Mouse (Mus musculus) liver, embryonic 14.5 days (tissue): ENCODE data around the gene Ptprd.

Experiments used
- CTCF ChIP-seq: IDR thresholded peaks from 2 replicates; pipeline ENCODE4 v1.5.1; 2016; ENCODE audit warnings: antibody characterized with exemption, low read depth, control low read depth
- EP300 ChIP-seq: IDR thresholded peaks from 2 replicates; pipeline ENCODE4 v1.6.1; 2016; ENCODE audit warnings: antibody characterized with exemption, low read depth

DNA sequence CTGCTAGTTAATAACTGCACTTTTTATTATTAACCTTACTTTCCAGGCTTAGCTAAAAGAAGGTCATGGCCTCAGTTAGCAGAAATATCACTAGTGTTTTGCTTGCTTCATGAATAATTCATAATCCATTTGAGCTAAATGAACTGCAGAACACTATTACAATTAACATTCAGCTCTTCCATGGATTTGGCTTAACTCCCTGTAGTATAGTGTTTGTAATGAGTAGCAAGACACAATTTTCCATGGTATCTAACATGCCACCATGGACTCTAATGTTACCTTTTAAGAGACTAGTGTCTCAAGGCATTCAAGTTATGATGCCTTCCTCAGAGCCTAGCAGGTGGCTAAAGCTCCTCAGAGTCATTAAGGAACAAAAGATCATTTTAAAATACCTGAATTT, 129.0 kb downstream of the Ptprd start:
- TF ChIP-seq CTCF = no peak
- TF ChIP-seq EP300 = no peak
